Mouse (Mus musculus): ENCODE results near the gene Armc8. TPM values are rescaled to one million over a fixed set of nuclear protein-coding genes. Genes with fewer than 3 reads are reported as not detected.
"Not testable (repeated sequence)": the region's sequence is repeated elsewhere in the genome, so short reads cannot be mapped to it uniquely, and the experiment has no call there.

Armc8 gene
- total RNA-seq (2012; rRNA removed), result 21.7 and 25.7 TPM in 2 replicates

GRCm38 (mm10) chr9:99568347-99569070, at the start of gene Armc8:
Gene Armc8, minus strand, starts transcription at chr9:99568899.
- Histone ChIP-seq H3K4me3 (ENCODE audit: insufficient read depth in 1 of 2, low read depth in 1 of 2, low read length in 2 of 2, poor library complexity in 1 of 2, severe bottlenecking in 1 of 2) (peak within 1 kb of the TSS; percentile 89 to 97), H3K9me3 (ENCODE audit: control insufficient read depth, insufficient read depth, low read depth, low read length) (no peaks in the 10 kb centered on the region), H3K27ac (ENCODE audit: insufficient read depth, low read depth, low read length, poor library complexity, severe bottlenecking) (peak within 1 kb of the TSS; percentile 91), H3K36me3 (ENCODE audit: control insufficient read depth, insufficient read depth, low read length, poor library complexity, severe bottlenecking) (no peaks in the 10 kb centered on the region), H3K9ac (ENCODE audit: insufficient read depth, low read depth, low read length, poor library complexity, severe bottlenecking) (peak within 1 kb of the TSS; percentile 98), H3K4me1 (ENCODE audit: control insufficient read depth in 2 of 2, insufficient read depth in 2 of 2, low read length in 2 of 2, poor library complexity in 1 of 2) (0 out of 4 replicates have a peak, but pooled peaks cover 2% of the 10 kb centered on the region in 2 experiments)
- DNase-seq (ENCODE audit: low read depth, low spot score), result peak; percentile 70
- in situ Hi-C loops (cut with MboI; ENCODE audit: low sequenced_read_pairs in 2 of 2, unreplicated experiment in 2 of 2), result no loop called here
- TF ChIP-seq CHD2 (IDR thresholded peaks at IDR 0.05; ENCODE audit: low read depth, low read length) (no peak), MAFK (IDR thresholded peaks at IDR 0.05; ENCODE audit: insufficient read depth, low read depth, low read length) (no peak), ZC3H11A (IDR thresholded peaks at IDR 0.05; ENCODE audit: borderline replicate concordance, low read depth, low read length) (peak; percentile 100), HCFC1 (IDR thresholded peaks at IDR 0.05; ENCODE audit: borderline replicate concordance, insufficient read depth, low read length) (peak; percentile 67; the same call in 1 of the 2 replicates), ZNF384 (IDR thresholded peaks at IDR 0.05; ENCODE audit: low read depth, low read length) (no peak)

- no peaks in the 10 kb centered on the region for H3K36me3 ChIP-seq (ENCODE audit: control insufficient read depth, insufficient read depth, low read length, poor library complexity, severe bottlenecking)
- DNase-seq (ENCODE audit: low read depth, low spot score), result no peak
- TF ChIP-seq MAFK (IDR thresholded peaks at IDR 0.05; ENCODE audit: insufficient read depth, low read depth, low read length), result no peak
- TF ChIP-seq CHD2 (IDR thresholded peaks at IDR 0.05; ENCODE audit: low read depth, low read length), result no peak
- TF ChIP-seq ZC3H11A (IDR thresholded peaks at IDR 0.05; ENCODE audit: borderline replicate concordance, low read depth, low read length), result no peak
- no peak within 1 kb of the TSS for H3K4me3 ChIP-seq (ENCODE audit: insufficient read depth in 1 of 2, low read depth in 1 of 2, low read length in 2 of 2, poor library complexity in 1 of 2, severe bottlenecking in 1 of 2)
- no peak within 1 kb of the TSS for H3K27ac ChIP-seq (ENCODE audit: insufficient read depth, low read depth, low read length, poor library complexity, severe bottlenecking)
- H3K9me3 ChIP-seq (ENCODE audit: control insufficient read depth, insufficient read depth, low read depth, low read length), result no peaks in the 10 kb centered on the region
- in situ Hi-C loops (cut with MboI; ENCODE audit: low sequenced_read_pairs in 2 of 2, unreplicated experiment in 2 of 2), result no loop called here
- no peak within 1 kb of the TSS for H3K9ac ChIP-seq (ENCODE audit: insufficient read depth, low read depth, low read length, poor library complexity, severe bottlenecking)
- H3K4me1 ChIP-seq (ENCODE audit: control insufficient read depth in 2 of 2, insufficient read depth in 2 of 2, low read length in 2 of 2, poor library complexity in 1 of 2), result no peaks in the 10 kb centered on the region
Measured at GRCm38 (mm10) chr9:99612202-99612601, 43.5 kb upstream of the Armc8 start, which contains the start of gene A4gnt. Gene A4gnt, plus strand, starts transcription at chr9:99612502.

- Histone ChIP-seq H3K4me1 (ENCODE audit: control insufficient read depth in 2 of 2, insufficient read depth in 2 of 2, low read length in 2 of 2, poor library complexity in 1 of 2) (no peaks in the 10 kb centered on the region), H3K9ac (ENCODE audit: insufficient read depth, low read depth, low read length, poor library complexity, severe bottlenecking) (no peak overlapping the region), H3K9me3 (ENCODE audit: control insufficient read depth, insufficient read depth, low read depth, low read length) (no peaks in the 10 kb centered on the region), H3K4me3 (ENCODE audit: insufficient read depth in 1 of 2, low read depth in 1 of 2, low read length in 2 of 2, poor library complexity in 1 of 2, severe bottlenecking in 1 of 2) (no peak overlapping the region), H3K36me3 (ENCODE audit: control insufficient read depth, insufficient read depth, low read length, poor library complexity, severe bottlenecking) (no peaks in the 10 kb centered on the region), H3K27ac (ENCODE audit: insufficient read depth, low read depth, low read length, poor library complexity, severe bottlenecking) (no peak overlapping the region)
- in situ Hi-C loops (cut with MboI; ENCODE audit: low sequenced_read_pairs in 2 of 2, unreplicated experiment in 2 of 2), result no loop called here
- TF ChIP-seq ZNF384 (IDR thresholded peaks at IDR 0.05; ENCODE audit: low read depth, low read length), result no peak
- no peak for TF ChIP-seq HCFC1 (IDR thresholded peaks at IDR 0.05; ENCODE audit: borderline replicate concordance, insufficient read depth, low read length)
- TF ChIP-seq ZC3H11A (IDR thresholded peaks at IDR 0.05; ENCODE audit: borderline replicate concordance, low read depth, low read length), result no peak
- TF ChIP-seq MAFK (IDR thresholded peaks at IDR 0.05; ENCODE audit: insufficient read depth, low read depth, low read length), result no peak
- no peak for TF ChIP-seq CHD2 (IDR thresholded peaks at IDR 0.05; ENCODE audit: low read depth, low read length)
- no peak for DNase-seq (ENCODE audit: low read depth, low spot score)
Measured at GRCm38 (mm10) chr9:99603566-99603965, 34.9 kb upstream of the Armc8 start.

- in situ Hi-C loops (cut with MboI; ENCODE audit: low sequenced_read_pairs in 2 of 2, unreplicated experiment in 2 of 2); H3K36me3 ChIP-seq (ENCODE audit: control insufficient read depth, insufficient read depth, low read length, poor library complexity, severe bottlenecking); H3K27ac ChIP-seq (ENCODE audit: insufficient read depth, low read depth, low read length, poor library complexity, severe bottlenecking); H3K9me3 ChIP-seq (ENCODE audit: control insufficient read depth, insufficient read depth, low read depth, low read length); H3K9ac ChIP-seq (ENCODE audit: insufficient read depth, low read depth, low read length, poor library complexity, severe bottlenecking); DNase-seq (ENCODE audit: low read depth, low spot score); H3K4me1 ChIP-seq (ENCODE audit: control insufficient read depth in 2 of 2, insufficient read depth in 2 of 2, low read length in 2 of 2, poor library complexity in 1 of 2); H3K4me3 ChIP-seq (ENCODE audit: insufficient read depth in 1 of 2, low read depth in 1 of 2, low read length in 2 of 2, poor library complexity in 1 of 2, severe bottlenecking in 1 of 2): not testable (repeated sequence)
Measured at GRCm38 (mm10) chr9:99599127-99599526, 30.4 kb upstream of the Armc8 start.

- Histone ChIP-seq H3K36me3 (ENCODE audit: control insufficient read depth, insufficient read depth, low read length, poor library complexity, severe bottlenecking) (no peaks in the 10 kb centered on the region), H3K9me3 (ENCODE audit: control insufficient read depth, insufficient read depth, low read depth, low read length) (no peaks in the 10 kb centered on the region), H3K9ac (ENCODE audit: insufficient read depth, low read depth, low read length, poor library complexity, severe bottlenecking) (no peak overlapping the region), H3K27ac (ENCODE audit: insufficient read depth, low read depth, low read length, poor library complexity, severe bottlenecking) (no peak overlapping the region), H3K4me1 (ENCODE audit: control insufficient read depth in 2 of 2, insufficient read depth in 2 of 2, low read length in 2 of 2, poor library complexity in 1 of 2) (peaks cover 0 to 2% of the 10 kb centered on the region in 2 experiments; a peak in 1 of 4 replicates), H3K4me3 (ENCODE audit: insufficient read depth in 1 of 2, low read depth in 1 of 2, low read length in 2 of 2, poor library complexity in 1 of 2, severe bottlenecking in 1 of 2) (peak overlapping the region; percentile 15 to 51; a peak in 2 of 4 replicates)
- in situ Hi-C loops (cut with MboI; ENCODE audit: low sequenced_read_pairs in 2 of 2, unreplicated experiment in 2 of 2), result no loop called here
- TF ChIP-seq ZNF384 (IDR thresholded peaks at IDR 0.05; ENCODE audit: low read depth, low read length), result no peak
- TF ChIP-seq CHD2 (IDR thresholded peaks at IDR 0.05; ENCODE audit: low read depth, low read length), result no peak
- no peak for TF ChIP-seq ZC3H11A (IDR thresholded peaks at IDR 0.05; ENCODE audit: borderline replicate concordance, low read depth, low read length)
- TF ChIP-seq HCFC1 (IDR thresholded peaks at IDR 0.05; ENCODE audit: borderline replicate concordance, insufficient read depth, low read length), result no peak
- TF ChIP-seq MAFK (IDR thresholded peaks at IDR 0.05; ENCODE audit: insufficient read depth, low read depth, low read length), result no peak
- no peak for DNase-seq (ENCODE audit: low read depth, low spot score)
Measured at GRCm38 (mm10) chr9:99591144-99591543, 22.4 kb upstream of the Armc8 start.
